Mouse (Mus musculus): Measurements from ENCODE around the gene Med7.
"Not testable (repeated sequence)": the region's sequence is repeated elsewhere in the genome, so short reads cannot be mapped to it uniquely, and the experiment has no call there.

The Med7 gene

GRCm38 (mm10) chr11:46428131-46428530, 8.6 kb upstream of the Med7 start:
- DNase-seq (ENCODE audit: low spot score in 2 of 2): not testable (repeated sequence)

- no peak for DNase-seq (ENCODE audit: low spot score in 2 of 2)
Observed at GRCm38 (mm10) chr11:46430123-46430522, 6.6 kb upstream of the Med7 start.

DNA sequence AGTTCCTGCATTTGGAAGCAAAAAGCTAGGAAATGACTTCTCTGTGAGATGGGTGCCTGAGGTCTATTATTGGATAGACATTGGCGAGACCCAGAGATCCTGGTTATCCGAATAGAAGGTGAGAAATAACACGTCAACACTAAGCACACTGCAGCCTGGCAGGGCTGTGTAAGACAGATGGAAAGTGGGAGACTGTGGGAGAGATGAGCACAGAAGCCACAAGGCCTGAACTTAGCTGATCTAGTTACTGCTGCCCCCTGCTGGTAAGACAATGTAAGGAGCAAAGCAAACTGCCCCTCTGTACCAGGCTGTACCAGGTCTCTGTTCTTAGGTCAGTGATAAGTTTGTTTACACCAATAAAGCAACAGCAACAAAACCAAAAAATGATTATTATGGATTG, 5.6 kb upstream of the Med7 start:
- peak; percentile 39 to 76 for DNase-seq (ENCODE audit: low spot score in 2 of 2)

- no peak for DNase-seq (ENCODE audit: low spot score in 2 of 2)
Observed at GRCm38 (mm10) chr11:46435363-46435762, 1.4 kb upstream of the Med7 start.

DNA sequence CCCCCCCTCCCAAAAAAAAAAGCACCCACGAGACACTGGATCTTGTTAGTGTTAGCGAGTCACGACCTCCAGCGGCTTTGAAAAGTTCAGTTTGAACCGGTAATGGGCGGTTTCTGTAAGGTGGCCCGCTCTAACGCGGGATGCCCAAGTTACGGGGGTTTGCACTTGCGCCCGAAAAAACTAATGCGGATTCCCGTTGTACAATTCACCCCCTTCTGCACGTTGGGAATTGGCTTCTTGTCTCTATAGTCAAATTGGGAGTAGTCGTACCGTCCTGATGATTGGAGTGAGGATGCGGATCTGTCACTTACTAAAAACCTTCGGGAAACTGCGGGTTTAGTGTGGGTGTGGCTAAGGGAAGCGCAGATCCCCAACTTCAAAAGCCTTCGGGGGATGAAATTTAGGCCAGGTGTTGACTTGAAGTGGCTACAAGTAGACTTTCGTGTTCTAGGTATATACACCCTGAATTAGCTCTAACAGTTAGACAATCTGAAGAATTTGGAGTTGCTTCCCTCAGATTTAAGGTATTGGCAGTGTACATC, 805 bp downstream of the Med7 start:
- DNase-seq (ENCODE audit: low spot score in 2 of 2): no peak

- no peak for DNase-seq (ENCODE audit: low spot score in 2 of 2)
Observed at GRCm38 (mm10) chr11:46439005-46439543, 2.3 kb downstream of the Med7 start.

DNA sequence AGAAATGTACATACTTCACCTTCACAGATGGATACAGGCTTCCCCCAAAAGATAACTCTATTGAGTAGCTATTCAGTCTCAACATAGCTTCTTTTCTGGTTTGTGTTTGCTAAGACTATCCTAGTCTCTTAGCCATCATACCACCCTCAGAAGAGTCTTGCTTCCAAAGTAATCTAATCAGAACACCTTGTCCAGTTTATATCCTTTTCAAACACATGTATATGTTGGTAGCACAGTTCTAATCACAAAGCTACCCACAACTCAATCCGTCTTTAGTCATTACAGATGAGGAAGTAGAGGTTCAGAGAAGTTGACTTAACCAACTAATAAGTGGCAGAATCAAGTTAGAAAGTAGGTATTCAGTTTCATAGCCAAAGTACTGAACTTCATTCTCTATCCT, 5.0 kb downstream of the Med7 start:
- DNase-seq (ENCODE audit: low spot score in 2 of 2): no peak

- no peak for DNase-seq (ENCODE audit: low spot score in 2 of 2)
Observed at GRCm38 (mm10) chr11:46443152-46443551, 6.4 kb downstream of the Med7 start.

GRCm38 (mm10) chr11:46443979-46444378, 7.3 kb downstream of the Med7 start:
- no peak for DNase-seq (ENCODE audit: low spot score in 2 of 2)

DNA sequence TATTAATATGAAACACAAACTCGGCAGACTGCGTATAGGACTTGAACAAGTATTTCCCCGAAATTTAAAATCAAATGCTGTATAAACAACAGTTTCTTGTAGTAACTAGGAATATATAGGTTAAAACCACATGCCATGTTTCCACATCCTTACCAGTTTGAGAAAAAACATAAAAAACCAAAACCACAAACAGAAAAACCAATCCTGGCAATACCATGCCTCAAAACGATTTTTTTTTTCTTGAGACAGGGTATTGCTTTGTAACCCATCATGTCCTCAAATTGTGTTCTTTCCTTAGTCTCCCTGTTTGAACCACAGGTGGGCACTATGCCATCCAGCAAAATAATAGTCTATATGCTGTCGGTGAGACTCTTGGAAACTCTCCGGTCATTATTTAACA, 9.4 kb downstream of the Med7 start:
- DNase-seq (ENCODE audit: low spot score in 2 of 2): no peak

DNA sequence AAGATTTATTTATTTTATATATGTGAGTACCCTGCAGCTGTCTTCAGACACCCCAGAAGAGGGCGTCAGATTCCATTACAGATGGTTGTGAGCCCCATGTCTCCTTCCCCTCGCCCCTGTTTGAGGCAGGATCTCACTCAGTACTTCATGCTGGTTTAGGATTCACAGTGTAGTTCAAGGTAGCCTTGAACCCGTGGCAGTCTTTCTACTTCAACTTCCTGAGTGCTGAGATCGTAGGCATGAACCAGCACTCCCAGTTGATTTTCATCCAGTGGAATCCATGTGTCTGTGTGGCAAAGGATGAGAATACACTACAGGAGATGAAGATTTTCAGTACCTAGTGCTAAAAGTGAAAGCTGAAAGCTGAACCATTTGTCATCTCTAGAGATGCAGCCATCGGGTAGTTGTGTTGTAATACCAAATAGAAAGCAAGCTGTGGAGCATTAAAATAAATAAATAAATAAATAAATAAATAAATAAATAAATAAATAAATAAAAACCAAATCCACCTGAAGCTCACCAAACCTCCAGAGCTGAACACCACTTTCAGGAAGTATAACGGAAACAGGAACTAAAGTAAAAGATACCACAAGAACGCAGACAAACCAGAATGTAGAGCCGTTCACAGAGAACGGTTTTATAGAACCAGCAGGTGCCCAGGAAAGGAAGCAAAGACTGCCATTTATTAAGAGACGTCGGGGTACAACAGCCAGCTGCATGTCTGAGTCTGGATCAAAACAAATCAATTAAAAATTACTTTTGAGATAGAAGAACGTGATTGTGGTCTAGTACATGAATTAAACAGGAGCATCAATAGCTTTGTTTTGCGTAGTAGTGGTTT, 11.1 kb downstream of the Med7 start:
- DNase-seq (ENCODE audit: low spot score in 2 of 2): no peak

DNA sequence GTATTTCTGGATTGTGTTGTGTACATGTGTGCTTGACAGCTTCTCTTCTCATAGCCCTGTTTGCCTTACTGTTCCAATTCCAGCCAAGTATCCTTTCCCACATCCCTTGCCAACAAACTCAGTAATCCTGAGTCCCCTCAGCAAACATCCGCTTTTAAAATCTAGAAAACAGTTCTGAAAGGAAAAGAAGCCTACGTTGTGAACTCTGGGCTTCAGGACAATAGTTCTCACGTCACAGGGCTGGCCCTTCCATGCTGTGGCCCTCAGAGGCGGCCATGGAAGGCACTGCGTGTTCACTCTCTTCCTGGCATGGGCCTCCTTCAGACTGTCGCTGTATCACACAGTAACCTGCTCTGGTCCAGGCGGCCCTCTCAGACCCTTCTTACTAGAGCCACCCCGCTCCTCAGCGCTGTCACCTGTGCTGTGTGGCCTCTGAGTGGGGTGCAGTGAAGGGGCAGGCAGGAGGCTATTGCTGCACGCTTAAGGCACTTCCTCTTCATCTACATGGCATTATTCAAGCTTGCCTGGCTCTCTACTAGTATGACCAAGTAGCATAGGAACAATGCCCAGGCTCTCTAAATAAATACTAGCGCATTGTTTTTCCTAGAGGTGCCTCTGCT, 12.8 kb downstream of the Med7 start:
- no peak for DNase-seq (ENCODE audit: low spot score in 2 of 2)

GRCm38 (mm10) chr11:46454453-46455045, 17.8 kb downstream of the Med7 start, which contains the start of gene Havcr2:
Gene Havcr2, plus strand, starts transcription at chr11:46454935.
- no peak for DNase-seq (ENCODE audit: low spot score in 2 of 2)

- DNase-seq (ENCODE audit: low spot score in 2 of 2): no peak
Observed at GRCm38 (mm10) chr11:46459960-46460359, 23.2 kb downstream of the Med7 start.

DNA sequence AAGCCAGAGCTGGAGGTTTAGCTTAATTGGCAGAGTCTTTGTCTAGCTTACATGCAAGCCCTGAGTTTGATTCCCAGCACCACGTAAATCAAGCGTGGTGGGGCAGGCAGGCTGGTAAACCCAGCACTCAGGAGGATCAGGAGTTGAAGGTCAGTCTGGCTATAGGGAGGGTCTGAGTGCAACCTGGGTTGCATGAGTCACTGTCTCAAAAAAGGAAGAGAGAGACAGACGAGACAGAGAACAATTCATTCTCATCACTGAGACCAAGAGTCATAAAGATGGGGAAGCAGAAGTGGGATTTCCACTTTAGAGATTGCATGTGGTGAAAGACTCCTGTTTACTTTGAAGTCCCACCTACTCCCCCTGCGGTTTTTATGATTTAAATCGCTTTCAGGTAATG, 24.6 kb downstream of the Med7 start:
- no peak for DNase-seq (ENCODE audit: low spot score in 2 of 2)

GRCm38 (mm10) chr11:46461931-46462330, 25.2 kb downstream of the Med7 start:
- DNase-seq (ENCODE audit: low spot score in 2 of 2): no peak

- no peak for DNase-seq (ENCODE audit: low spot score in 2 of 2)
Observed at GRCm38 (mm10) chr11:46466878-46467277, 30.2 kb downstream of the Med7 start.

DNA sequence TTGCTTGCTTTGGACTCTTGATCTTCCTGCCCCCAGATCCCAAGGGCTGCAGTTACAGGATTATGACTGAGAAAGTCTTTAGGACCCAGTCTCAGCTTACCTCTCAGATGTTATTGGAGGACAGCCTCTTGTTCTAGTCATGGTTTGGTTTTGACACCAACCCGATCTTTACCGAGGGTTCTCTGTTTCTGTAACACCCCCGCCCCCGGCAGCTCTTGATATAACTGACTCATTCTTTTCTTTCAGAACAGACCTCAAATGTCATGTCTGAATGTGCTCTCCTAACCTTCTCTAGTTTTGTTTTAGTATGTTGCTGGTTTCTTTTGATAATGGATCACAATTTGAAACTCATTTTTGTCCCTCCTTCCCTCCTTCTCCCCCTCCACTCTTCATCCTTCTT, 37.5 kb downstream of the Med7 start:
- DNase-seq (ENCODE audit: low spot score in 2 of 2): no peak

DNA sequence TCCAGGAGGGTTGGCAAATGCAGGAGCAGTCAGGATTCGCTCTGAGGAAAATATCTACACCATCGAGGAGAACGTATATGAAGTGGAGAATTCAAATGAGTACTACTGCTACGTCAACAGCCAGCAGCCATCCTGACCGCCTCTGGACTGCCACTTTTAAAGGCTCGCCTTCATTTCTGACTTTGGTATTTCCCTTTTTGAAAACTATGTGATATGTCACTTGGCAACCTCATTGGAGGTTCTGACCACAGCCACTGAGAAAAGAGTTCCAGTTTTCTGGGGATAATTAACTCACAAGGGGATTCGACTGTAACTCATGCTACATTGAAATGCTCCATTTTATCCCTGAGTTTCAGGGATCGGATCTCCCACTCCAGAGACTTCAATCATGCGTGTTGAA, 42.6 kb downstream of the Med7 start:
- no peak for DNase-seq (ENCODE audit: low spot score in 2 of 2)

DNA sequence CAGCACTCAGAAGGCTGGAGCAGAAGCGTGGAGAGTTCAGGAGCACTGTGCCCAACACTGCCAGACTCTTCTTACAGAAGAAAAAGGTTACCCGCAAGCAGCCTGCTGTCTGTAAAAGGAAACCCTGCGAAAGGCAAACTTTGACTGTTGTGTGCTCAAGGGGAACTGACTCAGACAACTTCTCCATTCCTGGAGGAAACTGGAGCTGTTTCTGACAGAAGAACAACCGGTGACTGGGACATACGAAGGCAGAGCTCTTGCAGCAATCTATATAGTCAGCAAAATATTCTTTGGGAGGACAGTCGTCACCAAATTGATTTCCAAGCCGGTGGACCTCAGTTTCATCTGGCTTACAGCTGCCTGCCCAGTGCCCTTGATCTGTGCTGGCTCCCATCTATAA, 43.8 kb downstream of the Med7 start:
- no peak for DNase-seq (ENCODE audit: low spot score in 2 of 2)

- no peak for DNase-seq (ENCODE audit: low spot score in 2 of 2)
Observed at GRCm38 (mm10) chr11:46488231-46488630, 51.5 kb downstream of the Med7 start.

DNA sequence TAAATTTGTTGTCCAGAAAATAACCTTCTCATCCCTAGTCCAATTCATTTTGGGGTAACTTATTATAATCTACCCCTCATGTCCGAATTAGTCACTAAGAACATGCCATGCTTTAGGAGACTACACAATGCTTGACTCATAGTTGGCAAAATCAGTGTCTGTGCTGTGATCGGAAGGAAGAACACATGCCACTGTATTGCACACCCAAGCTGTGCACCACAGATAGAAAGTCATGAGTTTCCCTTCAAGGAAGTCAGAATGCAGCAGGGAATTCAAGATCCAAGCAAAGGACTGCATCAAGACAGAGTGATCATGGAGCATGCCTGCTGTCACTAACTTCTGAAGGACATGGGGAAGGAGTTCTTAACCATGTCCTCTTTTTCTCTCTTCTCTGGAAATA, 51.9 kb downstream of the Med7 start:
- DNase-seq (ENCODE audit: low spot score in 2 of 2): no peak

Measured in urinary bladder, postnatal 4 days (tissue).